Mouse (Mus musculus): Measurements from ENCODE around the gene Ppm1g.

DNA sequence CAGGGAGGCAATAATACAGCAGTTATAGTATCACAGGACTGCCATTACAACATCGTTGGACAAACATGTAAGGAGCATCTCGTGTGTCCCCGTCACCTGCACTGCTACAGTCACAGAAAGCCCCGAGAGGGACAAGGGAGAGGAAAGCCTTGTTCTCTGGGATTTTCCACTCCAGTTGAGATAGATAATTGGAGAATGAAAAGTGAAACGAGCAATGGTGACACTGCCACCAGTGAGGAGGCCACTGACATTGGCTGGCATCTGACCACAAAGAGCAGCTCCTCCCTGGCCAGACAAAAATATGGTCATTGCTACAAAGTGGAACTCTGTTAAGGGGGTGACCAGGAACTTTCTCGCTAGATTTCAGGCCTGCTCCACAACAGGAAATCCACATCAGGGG lies 47.2 kb upstream of the Ppm1g start:
- TF ChIP-seq CTCF (conservative IDR thresholded peaks at IDR 0.05; ENCODE audit: insufficient read depth, insufficient read length, low read depth, low read length) (no peak), POLR2A (IDR thresholded peaks at IDR 0.05; ENCODE audit: low read depth, low read length) (no peak)

All from kidney, adult 2 months (tissue).